In genomic region chr4:124783937-124784336, GRCm38 (mm10) we compare ENCODE assay signal across 22 mouse cellular contexts. TPM values are rescaled to one million over a fixed set of nuclear protein-coding genes. Genes with fewer than 3 reads are reported as not detected.
DNase-seq lines count a peak whose midpoint lies in the region; ATAC-seq and TF ChIP-seq lines count a peak whose summit lies in the region.
"Had no signal": no experiment of that assay in that cellular context is flagged by ENCODE, and none has a peak within 500 bp of the region (broad histone marks: within the 10 kb centered on the region; RNA-seq: fewer than 3 reads in every experiment).

No protein-coding gene starts in this region.

- 0 out of 2 replicates have a peak, but pooled peaks cover 4% of the 10 kb centered on the region for H3K4me1 ChIP-seq in kidney, embryonic 14.5 days (ENCODE audit: control insufficient read depth, insufficient read depth, low read length)
- H3K4me1 ChIP-seq in kidney, embryonic 15.5 days = peaks cover 19% of the 10 kb centered on the region
- H3K4me1 ChIP-seq in kidney, embryonic 16.5 days (ENCODE audit: insufficient read depth, low read length) = peaks cover 6% of the 10 kb centered on the region
- no peaks in the 10 kb centered on the region for H3K4me1 ChIP-seq in kidney, postnatal 0 days (replicated peaks; ENCODE audit: insufficient read depth, low read length)

- no peaks in the 10 kb centered on the region for H3K9me3 ChIP-seq in kidney, embryonic 14.5 days (ENCODE audit: control insufficient read depth, low read length)
- no peaks in the 10 kb centered on the region for H3K9me3 ChIP-seq in kidney, embryonic 15.5 days (replicated peaks)
- no peaks in the 10 kb centered on the region for H3K9me3 ChIP-seq in kidney, embryonic 16.5 days (ENCODE audit: low read length)
- no peaks in the 10 kb centered on the region for H3K9me3 ChIP-seq in kidney, postnatal 0 days (replicated peaks; ENCODE audit: low read length)
- H3K9me3 ChIP-seq: G1E had no signal

- ATAC-seq in kidney, embryonic 14.5 days (ENCODE audit: low FRiP score, low TSS enrichment) = peak; percentile 90
- peak; percentile 70; the same call in 1 of the 2 replicates for ATAC-seq in kidney, embryonic 15.5 days (replicated peaks; ENCODE audit: low FRiP score)
- ATAC-seq in kidney, embryonic 16.5 days (ENCODE audit: low FRiP score, low TSS enrichment) = peak; percentile 82
- ATAC-seq in kidney, postnatal 0 days (replicated peaks; ENCODE audit: low FRiP score, low read depth) = no peak
- ATAC-seq: activated CD4-positive, CD25-positive, alpha-beta regulatory T cell, adult 4 months; CD4-positive, CD25-positive, alpha-beta regulatory T cell, adult 4 months; Patski had no signal

- TF ChIP-seq CTCF in kidney, postnatal 0 days (IDR thresholded peaks at IDR 0.05; ENCODE audit: low read depth) = no peak

- no peak for DNase-seq in kidney, adult 9 months
- DNase-seq in kidney, adult 11 months = no peak
- no peak for DNase-seq in kidney, adult 8-10 months
- DNase-seq in kidney, postnatal 0 days (ENCODE audit: low spot score) = peak; percentile 67
- DNase-seq in kidney, postnatal 10 days = no peak
- DNase-seq: adrenal gland, adult 2 months; adrenal gland, adult 8-10 months; adrenal gland, postnatal 10 days; adrenal gland, postnatal 14 days; adrenal gland, postnatal 25 days; adrenal gland, postnatal 36 days; B cell, adult 2 months; cerebellum, adult 11 months; cerebellum, adult 11-12 months had no signal

- H3K27ac ChIP-seq in kidney, embryonic 14.5 days (ENCODE audit: low read depth, low read length) = no peak overlapping the region
- no peak overlapping the region for H3K27ac ChIP-seq in kidney, embryonic 15.5 days
- no peak overlapping the region for H3K27ac ChIP-seq in kidney, embryonic 16.5 days (ENCODE audit: low read length)
- H3K27ac ChIP-seq in kidney, postnatal 0 days = no peak overlapping the region

- H3K4me2 ChIP-seq in kidney, embryonic 14.5 days (replicated peaks; ENCODE audit: low read depth, low read length) = no peak overlapping the region
- no peak overlapping the region for H3K4me2 ChIP-seq in kidney, embryonic 15.5 days
- no peak overlapping the region for H3K4me2 ChIP-seq in kidney, embryonic 16.5 days (replicated peaks; ENCODE audit: low read depth, low read length)
- no peak overlapping the region for H3K4me2 ChIP-seq in kidney, postnatal 0 days (ENCODE audit: low read length)

- H3K36me3 ChIP-seq in kidney, embryonic 14.5 days (ENCODE audit: control insufficient read depth, insufficient read depth, low read length) = peaks cover 64% of the 10 kb centered on the region
- peaks cover 90% of the 10 kb centered on the region for H3K36me3 ChIP-seq in kidney, embryonic 15.5 days
- peaks cover 49% of the 10 kb centered on the region for H3K36me3 ChIP-seq in kidney, embryonic 16.5 days (ENCODE audit: insufficient read depth, low read length)
- peaks cover 26% of the 10 kb centered on the region for H3K36me3 ChIP-seq in kidney, postnatal 0 days (ENCODE audit: insufficient read depth, low read length)

- 32% methylated on average over 8 of the region's 8 CpGs for WGBS in kidney, embryonic 14.5 days
- WGBS in kidney, embryonic 15.5 days = 50% methylated on average over 8 of the region's 8 CpGs
- 43% methylated on average over 8 of the region's 8 CpGs for WGBS in kidney, embryonic 16.5 days
- WGBS in kidney, postnatal 0 days = 48% methylated on average over 8 of the region's 8 CpGs

- no peak overlapping the region for H3K4me3 ChIP-seq in kidney, embryonic 14.5 days (ENCODE audit: low read length)
- H3K4me3 ChIP-seq in kidney, embryonic 15.5 days (replicated peaks) = no peak overlapping the region
- no peak overlapping the region for H3K4me3 ChIP-seq in kidney, embryonic 16.5 days (ENCODE audit: low read length)
- no peak overlapping the region for H3K4me3 ChIP-seq in kidney, postnatal 0 days (replicated peaks; ENCODE audit: low read depth, low read length)

- no peak overlapping the region for H3K9ac ChIP-seq in kidney, embryonic 14.5 days (ENCODE audit: low read depth, low read length)
- H3K9ac ChIP-seq in kidney, embryonic 15.5 days = no peak overlapping the region
- no peak overlapping the region for H3K9ac ChIP-seq in kidney, embryonic 16.5 days (replicated peaks; ENCODE audit: low read length)
- H3K9ac ChIP-seq in kidney, postnatal 0 days (ENCODE audit: low read depth, low read length) = no peak overlapping the region

- H3K27me3 ChIP-seq in kidney, embryonic 14.5 days (ENCODE audit: control insufficient read depth, insufficient read depth, low read length) = no peaks in the 10 kb centered on the region
- H3K27me3 ChIP-seq in kidney, embryonic 15.5 days = no peaks in the 10 kb centered on the region
- H3K27me3 ChIP-seq in kidney, embryonic 16.5 days (ENCODE audit: insufficient read depth, low read length) = no peaks in the 10 kb centered on the region
- H3K27me3 ChIP-seq in kidney, postnatal 0 days (ENCODE audit: insufficient read depth, low read length) = no peaks in the 10 kb centered on the region
- H3K27me3 ChIP-seq: CH12.LX, Patski had no signal

RNA-seq across cellular contexts. Expression of gene Mtf1, which starts 18.0 kb away (rescaled TPM):
- 13.7 and 17.5 TPM in 2 replicates for polyA plus RNA-seq in kidney, embryonic 14.5 days (2014; fragmentation: Nextera tagmentation; extraction: Ambion mirVana)
- 14.2 and 15.5 TPM in 2 replicates for polyA plus RNA-seq in kidney, embryonic 15.5 days (2015; fragmentation: Nextera tagmentation; extraction: Ambion mirVana)
- 13.4 and 14.0 TPM in 2 replicates for polyA plus RNA-seq in kidney, embryonic 16.5 days (2015; fragmentation: Nextera tagmentation; extraction: Ambion mirVana)
- polyA plus RNA-seq in kidney, postnatal 0 days (2015; fragmentation: Nextera tagmentation; extraction: Ambion mirVana) = 11.3 and 14.8 TPM in 2 replicates

RNA-seq across cellular contexts. Expression of gene Inpp5b, which starts 42.3 kb away (rescaled TPM):
- 22.2 and 26.4 TPM in 2 replicates for polyA plus RNA-seq in kidney, embryonic 14.5 days (2014; fragmentation: Nextera tagmentation; extraction: Ambion mirVana)
- 29.6 and 33.7 TPM in 2 replicates for polyA plus RNA-seq in kidney, embryonic 15.5 days (2015; fragmentation: Nextera tagmentation; extraction: Ambion mirVana)
- polyA plus RNA-seq in kidney, embryonic 16.5 days (2015; fragmentation: Nextera tagmentation; extraction: Ambion mirVana) = 34.7 and 35.0 TPM in 2 replicates
- polyA plus RNA-seq in kidney, postnatal 0 days (2015; fragmentation: Nextera tagmentation; extraction: Ambion mirVana) = 21.8 and 27.0 TPM in 2 replicates
